Mouse (Mus musculus) c-Kit-positive CD71-positive TER-119-positive erythroid progenitor cells, embryonic 14.5 days (primary cell): Measurements from ENCODE around the gene Grin2a.

Source experiments
- DNase-seq: peaks from one replicate; pipeline ENCODE4 v3.0.0-alpha.2; 2013; ENCODE audit warnings: low spot score

Gene Grin2a

DNA sequence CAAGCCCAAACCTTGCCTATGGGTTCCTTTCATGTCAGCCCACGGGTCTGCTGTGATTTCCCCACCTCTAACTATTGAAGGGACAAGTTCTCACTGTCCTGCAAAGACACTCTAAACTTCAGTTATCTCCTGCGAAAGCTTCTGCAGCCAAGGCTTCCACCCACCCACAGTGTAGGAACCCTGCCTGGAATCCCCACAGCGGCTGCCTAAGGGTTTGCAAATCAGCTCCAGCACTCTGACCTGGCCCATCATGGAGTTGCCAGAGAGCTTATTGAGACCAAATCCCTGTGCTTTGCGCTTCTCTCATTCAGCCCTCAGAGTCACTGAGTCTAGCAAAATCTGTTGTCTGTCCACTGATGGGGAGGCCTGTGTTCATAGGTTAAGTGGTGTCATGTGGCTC is 130.3 kb downstream of the Grin2a start:
- no peak for DNase-seq

DNA sequence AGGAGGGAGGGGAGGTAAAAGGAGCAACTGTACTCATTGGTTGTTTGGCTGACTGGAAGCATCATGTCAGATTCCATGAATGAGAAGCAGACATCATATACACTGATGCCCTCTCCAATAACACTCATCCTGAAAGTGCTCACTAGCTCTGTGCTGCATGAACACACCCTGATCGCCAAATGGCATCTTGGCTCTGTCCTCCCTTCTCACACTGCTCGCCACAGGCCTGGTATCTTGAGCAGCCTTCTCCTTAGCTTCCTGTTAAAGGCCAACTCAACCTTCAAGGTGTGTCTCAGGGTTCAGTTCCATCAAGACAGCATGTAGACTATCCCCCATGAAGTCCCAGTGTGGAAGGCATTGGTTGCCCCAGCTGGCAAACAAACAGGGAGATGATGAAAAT is 137.6 kb downstream of the Grin2a start:
- DNase-seq, result no peak

DNA sequence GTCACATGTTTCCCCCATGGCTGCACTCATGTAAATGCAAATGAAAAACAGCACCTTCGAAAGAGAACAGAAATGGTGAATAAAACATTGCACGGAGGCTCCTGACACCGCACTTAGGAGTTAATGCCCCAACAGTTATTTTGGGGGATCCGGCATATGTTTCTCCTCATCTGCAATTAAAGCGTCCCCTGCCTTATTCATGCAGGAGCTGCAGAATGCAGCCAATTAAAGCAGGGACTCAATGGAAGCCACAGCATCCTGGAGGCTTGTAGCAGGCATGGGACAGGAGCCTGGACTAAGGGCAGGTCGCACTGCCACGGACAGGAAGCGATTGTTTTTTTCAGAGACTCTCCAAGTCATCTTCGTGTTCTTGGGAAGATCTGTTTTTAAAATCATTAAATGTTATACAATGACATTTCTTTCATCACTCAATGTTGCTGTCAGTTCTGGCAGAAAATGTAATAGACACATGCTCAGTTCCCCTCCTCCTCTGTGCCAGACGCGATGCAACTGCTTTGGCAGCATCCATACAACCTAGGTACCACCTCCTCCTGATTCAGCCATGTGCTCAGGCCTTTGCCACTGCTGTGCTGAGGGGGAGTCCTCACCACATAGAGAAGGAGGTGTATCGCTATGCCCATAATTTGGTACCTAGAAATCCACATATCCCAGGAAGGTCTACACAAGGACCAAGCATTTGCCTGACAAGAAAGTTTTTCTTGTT is 143.9 kb downstream of the Grin2a start:
- DNase-seq, result no peak

DNA sequence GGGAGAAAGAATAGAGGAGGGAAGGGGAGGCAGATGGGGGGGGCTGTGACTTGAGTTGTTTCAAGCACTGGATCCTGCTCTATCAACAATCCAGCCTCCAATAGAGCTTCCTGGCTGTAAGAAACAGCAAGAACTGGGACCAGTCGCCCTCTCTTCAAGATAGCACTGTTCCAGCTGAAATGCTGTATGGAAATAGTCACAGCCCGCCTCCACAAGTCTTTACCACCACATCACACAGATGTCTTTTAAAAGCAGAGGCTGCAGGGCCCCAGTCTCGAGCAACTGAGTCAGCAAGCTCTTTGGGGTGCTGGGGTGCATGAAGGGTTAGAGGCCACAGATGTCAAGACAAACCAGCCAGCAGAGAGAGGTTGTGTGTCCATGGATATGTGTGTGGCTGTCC is 153.9 kb downstream of the Grin2a start:
- no peak for DNase-seq

DNA sequence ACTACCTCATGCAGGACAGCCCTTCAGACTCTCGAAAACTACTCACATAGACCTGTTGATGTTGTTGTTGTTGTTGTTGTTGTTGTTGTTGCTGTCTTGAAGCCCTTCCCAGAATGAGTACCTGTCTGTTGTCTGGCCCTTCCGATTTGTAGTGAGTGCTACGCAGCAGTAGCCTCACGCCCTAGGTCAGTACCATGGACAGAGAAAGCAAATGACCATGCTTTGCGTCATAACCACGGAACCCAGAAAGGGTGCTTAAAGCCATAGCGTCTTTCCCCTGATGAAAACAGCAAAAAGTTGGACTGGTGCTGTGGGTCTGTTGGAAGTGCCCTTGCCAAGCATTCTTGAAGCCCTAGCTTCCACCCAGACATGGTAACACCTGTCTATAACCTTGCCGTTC is 158.8 kb downstream of the Grin2a start:
- DNase-seq, result no peak

DNA sequence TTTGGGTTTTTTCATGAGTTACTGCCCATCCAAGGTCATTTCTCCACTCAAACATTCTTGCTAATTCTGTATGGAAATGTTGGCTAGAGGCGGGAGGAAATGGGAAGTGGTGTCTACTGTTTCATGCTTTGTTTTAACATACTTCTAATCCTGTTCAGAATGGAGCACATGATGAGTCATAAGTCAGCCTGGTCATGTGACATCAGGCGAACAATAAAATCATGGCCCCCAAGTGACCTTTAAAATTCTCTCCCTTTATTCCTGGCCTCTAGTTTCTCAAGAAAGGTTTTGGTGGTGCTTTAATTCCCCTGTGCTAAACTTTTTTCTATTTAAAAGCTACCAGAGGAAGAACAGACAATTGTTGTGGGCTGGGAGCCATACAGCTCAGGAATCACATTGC is 161.1 kb downstream of the Grin2a start:
- DNase-seq, result no peak

DNA sequence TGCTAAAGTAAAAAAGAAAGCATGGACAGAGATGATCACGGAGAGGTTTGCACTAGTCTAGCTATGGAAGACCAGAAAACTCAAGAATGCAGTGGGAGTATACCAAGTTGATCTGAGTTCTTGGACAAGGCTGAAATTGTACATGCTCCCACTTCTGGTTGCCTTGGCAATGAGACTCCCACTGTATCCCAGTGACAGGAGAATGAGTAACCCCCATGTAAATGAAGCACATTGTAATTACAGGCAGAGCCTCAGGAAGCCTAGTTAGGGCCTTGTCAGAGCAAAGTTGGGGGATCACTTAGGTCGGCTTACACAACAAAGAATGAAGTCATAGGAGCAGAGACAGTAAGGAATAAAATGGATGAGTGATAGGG is 170.3 kb downstream of the Grin2a start:
- DNase-seq, result no peak

DNA sequence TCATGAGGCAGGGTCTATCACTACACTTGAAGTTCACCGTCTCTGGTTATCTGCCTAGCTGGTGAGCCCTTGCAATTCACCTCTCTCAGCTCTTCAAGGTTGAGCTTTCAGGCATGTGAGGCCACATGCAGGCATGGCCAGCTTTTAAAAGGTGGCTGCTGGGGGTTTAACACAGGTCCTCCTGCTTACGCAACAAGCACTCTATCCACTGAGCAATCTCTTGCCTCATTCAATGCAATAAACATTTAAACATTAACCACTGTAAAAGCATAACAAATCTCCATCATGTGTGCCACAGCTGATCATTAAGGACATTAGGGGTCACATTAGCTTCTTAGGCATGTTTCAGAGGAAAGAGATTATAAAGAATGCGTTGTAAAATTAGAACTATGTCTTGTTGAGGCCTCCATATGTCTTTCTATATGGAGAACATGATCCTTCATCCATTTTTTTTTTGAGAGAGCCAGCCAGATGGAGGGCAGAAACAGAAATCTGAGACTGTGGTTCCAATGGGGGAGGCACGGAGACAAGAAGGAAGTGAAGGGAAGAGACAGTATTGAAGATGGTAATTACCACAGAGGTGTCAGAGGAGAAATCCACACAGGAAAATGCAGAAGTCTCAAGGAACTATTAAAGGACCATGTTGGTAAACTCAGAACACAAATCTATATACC is 170.8 kb downstream of the Grin2a start:
- no peak for DNase-seq

DNA sequence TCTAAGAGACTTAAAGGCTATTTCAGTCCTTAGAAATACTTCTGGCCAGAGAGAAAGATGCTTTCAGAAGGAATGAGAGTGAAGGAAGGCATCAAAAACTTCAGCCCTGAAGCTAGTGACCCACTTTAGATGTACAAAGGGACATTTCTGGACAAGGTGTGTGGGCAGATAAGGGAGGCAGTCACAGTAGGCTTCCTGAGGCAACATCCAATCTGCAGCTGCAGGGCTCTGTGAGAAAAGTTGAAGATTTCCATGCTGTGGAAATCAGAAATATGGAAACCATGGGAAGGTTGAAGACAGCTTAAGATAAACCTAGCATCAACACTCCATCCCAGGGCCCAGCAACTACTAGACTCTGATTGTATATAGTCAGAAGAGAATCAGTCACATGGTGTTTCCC is 171.7 kb downstream of the Grin2a start:
- no peak for DNase-seq

DNA sequence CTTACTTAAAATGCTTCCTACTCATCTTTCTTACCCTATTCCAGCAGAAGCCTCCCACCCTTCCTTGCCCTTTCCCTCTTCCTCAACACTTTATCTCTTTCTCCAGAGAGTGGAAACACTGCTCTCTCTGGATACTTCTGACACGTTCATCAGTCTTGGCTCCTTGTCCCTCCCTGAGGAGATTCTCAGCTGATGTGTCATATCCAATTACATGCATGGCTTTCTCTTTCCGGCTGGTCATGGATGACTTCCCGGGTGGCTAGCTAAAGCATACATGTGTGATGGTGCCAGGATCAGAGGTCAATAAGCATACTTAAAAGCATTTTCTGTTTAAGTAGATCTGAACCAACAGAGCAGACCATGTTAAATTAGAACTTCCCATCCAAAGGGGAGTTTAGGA is 175.9 kb downstream of the Grin2a start:
- no peak for DNase-seq

DNA sequence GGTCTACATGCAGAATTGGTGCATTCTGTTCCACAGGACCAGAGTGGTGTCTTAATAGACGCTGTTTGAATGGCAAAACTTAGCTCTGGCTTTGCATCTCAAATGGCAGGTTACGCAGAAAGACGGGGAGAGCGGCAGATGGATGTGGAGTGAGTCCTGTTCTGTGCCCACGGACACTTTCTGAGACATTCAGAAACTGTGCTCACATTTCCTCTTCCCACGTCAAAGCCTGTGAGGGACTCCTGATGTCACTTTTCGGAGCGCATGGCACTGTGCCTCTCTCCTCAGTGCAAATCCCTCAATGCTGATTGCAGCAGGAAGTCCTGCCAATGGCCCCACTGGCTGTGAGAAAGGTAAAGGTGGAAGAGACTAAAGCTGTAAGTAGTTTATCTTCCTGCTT is 194.0 kb downstream of the Grin2a start:
- no peak for DNase-seq

DNA sequence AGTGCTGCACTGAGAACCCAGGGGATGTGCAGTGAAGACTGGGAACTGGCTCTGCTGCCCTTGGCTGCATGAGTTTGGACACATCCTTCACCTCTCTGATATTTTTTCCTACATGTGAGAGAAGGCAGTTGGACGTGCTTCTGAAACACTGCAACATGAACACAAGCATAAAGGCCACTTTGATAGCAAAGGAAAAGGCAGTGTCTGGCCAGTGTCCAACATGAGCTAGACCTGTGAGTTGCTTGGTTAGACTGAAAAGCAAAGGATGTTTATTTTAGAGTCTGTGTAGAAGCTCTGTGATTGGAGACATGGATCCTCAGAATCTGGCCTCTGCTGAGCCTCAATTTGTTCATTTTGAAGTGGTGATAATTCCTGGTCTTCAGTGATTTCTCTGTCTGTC is 195.1 kb downstream of the Grin2a start:
- no peak for DNase-seq

DNA sequence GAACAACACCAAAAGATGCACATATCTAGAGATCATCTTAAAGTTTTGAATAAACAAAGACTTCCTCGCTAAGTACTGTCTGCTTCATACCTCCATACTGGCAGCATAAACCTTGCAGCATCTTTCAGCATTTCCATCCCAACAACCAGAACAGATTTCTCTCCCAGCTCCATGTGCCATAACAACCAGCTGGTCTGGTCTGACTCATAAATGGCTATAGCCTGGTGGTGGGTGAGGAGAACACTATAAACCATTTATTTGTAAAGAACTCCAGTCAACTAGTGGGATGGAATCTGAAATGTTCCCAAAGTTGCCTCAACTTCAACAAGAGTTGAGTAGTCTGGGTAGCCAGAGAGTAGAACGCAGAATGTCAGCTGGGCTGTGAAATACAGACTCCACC is 202.4 kb downstream of the Grin2a start:
- DNase-seq, result no peak

DNA sequence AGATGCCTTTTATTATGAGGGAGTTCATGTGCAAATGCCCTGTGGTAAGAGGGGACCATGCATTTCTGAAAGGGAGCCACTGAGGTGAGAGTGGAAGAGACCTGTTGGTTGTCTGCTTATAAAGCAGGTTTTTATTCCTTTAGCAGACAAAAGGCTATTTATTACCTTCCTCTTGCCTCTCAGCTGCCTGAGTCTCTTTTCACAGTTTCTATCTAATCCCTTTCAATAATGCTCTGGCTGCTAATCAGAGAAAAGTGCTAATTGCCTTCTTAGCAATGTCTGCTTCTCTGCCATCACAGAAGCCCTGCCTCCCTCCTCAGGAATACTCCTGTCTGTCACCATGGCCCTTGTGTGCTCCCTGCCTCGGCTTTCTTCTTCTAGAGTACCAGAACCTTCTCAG is 209.1 kb downstream of the Grin2a start:
- no peak for DNase-seq

DNA sequence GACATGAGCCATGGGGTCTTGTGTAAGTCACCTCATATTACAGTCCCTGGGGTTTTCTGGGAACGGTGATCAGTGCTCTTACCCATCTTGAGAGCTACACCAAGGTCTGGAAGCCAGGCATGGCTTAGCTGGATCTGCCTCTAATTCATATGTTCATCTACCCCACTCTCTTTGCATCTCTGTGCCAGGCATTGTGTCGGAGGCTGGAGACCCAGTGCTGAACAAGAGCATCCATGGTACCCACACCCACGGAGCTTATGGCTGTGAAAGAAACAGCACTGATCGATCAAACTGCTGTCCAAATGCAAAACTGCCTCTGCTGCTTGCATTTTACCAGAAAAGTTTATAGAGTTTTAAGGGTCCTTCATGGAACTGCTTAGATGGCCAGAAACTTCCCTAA is 209.5 kb downstream of the Grin2a start:
- DNase-seq, result no peak

DNA sequence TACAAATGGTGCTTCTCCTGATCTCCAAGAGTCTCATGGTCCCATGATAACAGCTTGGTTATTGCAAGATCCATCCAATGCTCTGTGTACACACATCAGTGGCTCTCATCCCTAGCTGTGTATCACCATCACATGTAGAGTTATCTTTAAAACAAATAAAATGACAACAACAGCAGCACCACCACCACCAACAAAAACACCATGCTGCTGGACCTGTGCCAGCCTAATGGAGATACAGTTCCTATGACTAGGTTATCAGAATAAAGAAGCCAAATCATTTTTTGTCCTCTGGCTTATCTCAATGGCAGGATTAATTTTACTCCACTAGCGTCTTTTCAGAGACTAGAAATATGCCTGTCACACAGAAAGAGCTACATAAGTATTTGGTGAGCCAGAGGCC is 226.4 kb downstream of the Grin2a start:
- no peak for DNase-seq

DNA sequence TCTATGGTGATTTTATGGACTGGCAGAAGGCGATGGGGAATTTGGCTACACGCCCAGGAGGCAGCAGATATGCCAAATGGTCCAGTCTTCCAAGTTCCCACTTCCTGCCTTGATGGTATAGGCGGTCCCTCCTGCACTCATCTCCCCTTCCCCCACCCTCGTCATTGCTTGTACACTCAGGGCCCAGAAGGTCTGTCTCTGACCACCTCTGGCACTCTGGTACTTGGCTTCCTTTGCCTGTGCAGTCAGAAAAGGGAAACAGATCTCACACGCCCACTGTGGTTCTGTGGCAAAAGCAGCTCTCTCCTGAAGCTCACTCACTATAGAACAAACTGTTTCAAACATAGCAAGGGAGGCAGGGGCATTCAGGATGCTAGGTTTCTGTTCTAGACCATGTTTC is 227.0 kb downstream of the Grin2a start:
- no peak for DNase-seq

DNA sequence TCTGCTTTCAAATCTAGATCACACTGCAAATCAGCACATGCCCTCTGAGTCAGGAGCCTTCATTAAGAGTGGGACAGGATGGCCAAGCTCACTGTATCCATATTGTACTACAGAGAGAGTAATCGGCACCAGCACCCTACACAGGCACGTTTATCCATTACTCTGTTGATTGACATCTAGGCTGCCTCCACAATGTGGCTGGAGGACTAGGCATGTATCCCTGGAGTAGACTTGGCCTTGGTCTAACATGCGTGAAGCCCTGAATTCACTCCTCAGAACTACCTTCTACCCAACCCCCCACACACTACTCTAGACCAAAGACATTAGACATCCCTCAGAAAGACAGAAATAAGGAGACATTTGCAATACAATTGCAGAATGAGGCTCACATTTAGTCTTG is 227.4 kb downstream of the Grin2a start:
- DNase-seq, result no peak

DNA sequence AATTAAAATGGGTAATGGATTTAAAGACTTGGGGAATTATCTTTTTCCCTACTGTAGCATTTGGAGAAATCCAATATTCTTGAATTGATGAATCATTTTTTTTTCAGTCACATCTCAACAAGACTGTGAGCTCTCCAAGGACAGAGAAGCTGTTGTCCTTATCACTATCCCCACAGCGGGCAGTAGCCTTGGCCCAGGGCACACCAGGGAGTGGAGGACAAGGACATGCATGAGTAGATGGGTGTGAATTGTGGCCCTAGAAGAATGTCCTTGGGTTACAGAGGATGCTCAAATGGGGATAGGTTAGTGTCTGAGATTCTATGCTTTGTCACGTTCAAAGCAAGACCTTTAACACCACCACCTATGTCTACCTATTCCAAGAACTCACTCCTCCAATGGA is 231.3 kb downstream of the Grin2a start:
- no peak for DNase-seq

DNA sequence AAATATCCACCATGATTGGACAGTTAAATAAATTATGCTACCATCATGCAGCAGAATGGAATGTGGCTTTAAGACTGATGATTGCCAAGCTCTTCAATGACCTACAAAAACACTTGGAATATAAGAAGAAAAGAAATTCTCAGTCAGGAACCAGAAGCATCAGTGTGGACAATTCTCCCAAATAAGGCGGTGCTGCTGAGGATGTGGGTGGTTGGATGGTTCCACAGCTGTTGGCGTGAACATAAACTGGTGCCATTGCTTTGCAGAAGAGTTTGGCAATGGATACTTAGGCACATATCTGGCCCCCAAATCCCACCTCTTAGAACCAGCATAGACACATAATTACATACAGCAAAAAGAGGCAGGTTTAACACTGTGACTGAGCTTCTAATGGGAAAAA is 235.0 kb downstream of the Grin2a start:
- no peak for DNase-seq

DNA sequence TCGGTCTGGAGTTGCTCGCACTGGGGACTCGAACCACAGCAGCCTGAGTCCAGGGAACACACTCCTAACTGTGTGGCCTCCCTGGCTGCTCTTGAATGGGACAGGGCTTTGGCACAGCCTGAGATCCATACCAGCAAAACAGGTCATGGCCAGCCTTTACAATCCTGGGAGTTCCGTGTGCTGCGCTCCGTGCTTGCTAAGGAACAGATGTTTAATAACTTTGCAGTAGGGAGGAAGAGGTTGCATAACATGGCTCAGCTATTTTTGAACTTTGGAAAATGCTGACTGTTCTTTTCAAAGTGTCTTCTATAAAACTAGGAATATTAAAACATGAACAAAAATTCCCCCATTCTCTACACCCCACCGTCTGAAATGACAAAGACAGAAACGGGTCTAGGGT is 238.5 kb downstream of the Grin2a start:
- DNase-seq, result no peak

DNA sequence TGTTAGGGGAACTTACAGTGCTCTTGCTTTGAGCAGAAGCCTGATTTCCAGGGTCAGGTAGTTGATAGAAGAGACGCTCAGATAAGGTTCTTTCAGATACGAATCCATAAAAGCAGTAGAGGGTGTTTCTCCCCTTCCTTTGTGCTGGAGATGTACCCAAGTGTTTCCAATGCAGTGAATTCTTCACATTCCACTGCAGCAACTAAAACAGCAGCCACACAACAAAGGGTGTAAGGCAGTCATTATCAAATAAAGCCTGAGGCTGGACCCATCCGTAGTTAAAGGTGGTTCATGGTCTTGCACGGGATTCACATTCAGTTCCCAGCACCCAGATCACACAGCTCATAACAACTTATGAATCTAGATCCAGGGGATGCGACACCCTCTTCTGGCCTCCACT is 241.3 kb downstream of the Grin2a start:
- no peak for DNase-seq

DNA sequence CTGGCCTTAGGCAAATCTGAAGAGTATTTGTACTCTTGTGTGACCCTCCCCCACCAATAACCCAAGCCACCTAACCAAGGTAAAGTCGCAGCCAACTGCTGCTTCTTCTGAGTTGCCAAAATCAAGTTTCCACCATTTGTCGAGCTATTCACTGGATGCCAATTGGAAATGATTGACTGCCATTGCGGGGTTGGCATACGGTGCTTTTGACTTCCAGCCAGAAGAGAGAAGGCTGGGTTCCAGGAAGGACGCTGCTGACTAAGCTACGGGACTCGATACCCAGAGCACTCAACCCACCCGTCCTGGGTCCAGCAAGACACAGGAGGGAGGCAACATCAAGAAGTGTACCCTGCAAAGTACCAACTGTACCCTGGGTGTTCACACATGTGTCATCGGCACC is 242.3 kb downstream of the Grin2a start:
- no peak for DNase-seq

DNA sequence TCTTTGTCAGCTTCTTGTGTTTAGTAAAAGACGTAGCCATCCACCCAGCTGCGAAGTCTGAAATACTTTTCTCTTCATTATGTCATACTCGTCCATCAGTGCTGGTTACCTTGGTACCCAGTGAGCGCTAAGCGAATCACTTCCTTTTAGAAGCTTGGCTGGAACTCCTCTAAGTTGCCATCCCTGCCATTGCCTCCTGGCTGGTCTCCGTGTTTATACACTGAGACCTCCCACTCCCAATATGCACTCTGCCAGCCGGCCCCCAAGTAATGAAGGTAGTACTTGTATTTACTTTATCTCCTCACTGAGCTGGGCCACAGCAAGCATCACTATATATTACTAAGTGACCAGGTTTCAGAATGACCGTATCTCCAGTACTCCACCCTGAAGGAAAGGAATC is 242.8 kb downstream of the Grin2a start:
- no peak for DNase-seq
